Mouse (Mus musculus) CH12.LX (cell line): Measurements from ENCODE around the gene Fgd2.
"Not testable (repeated sequence)": the region's sequence is repeated elsewhere in the genome, so short reads cannot be mapped to it uniquely, and the experiment has no call there.

ENCODE experiments used
- HCFC1 ChIP-seq: IDR thresholded peaks from 2 replicates; pipeline ENCODE4 v1.6.1; 2012; ENCODE audit warnings: low read depth, mild to moderate bottlenecking, inconsistent platforms, low read length, improper control_type of control experiment
- JUND ChIP-seq: conservative IDR thresholded peaks from 2 replicates; pipeline ENCODE4 v1.6.1; 2011; ENCODE audit warnings: low read depth, low read length, improper control_type of control experiment
- KAT2A ChIP-seq: IDR thresholded peaks from 2 replicates; pipeline ENCODE4 v1.6.1; 2012; ENCODE audit warnings: low read length, improper control_type of control experiment, inconsistent platforms; ENCODE audit not compliant: insufficient replicate concordance
- MAFK ChIP-seq: IDR thresholded peaks from 2 replicates; pipeline ENCODE4 v1.6.1; 2011; ENCODE audit warnings: low read length, improper control_type of control experiment; ENCODE audit not compliant: insufficient replicate concordance
- MAX ChIP-seq: IDR thresholded peaks from 2 replicates; pipeline ENCODE4 v1.6.1; 2011; ENCODE audit warnings: low read length, improper control_type of control experiment
- POLR2A ChIP-seq: IDR thresholded peaks from 2 replicates; pipeline ENCODE4 v1.6.1; 2011; ENCODE audit warnings: low read depth, mild to moderate bottlenecking, improper control_type of control experiment, low read length
- SIN3A ChIP-seq: IDR thresholded peaks from 2 replicates; pipeline ENCODE4 v1.6.1; 2012; ENCODE audit warnings: low read length, improper control_type of control experiment, inconsistent platforms
- SMC3 ChIP-seq: IDR thresholded peaks from 2 replicates; pipeline ENCODE4 v1.6.1; 2011; ENCODE audit warnings: low read depth, low read length, improper control_type of control experiment
- ZNF384 ChIP-seq: IDR thresholded peaks from 2 replicates; pipeline ENCODE4 v1.6.1; 2012; ENCODE audit warnings: low read depth, low read length, improper control_type of control experiment, inconsistent platforms

DNA sequence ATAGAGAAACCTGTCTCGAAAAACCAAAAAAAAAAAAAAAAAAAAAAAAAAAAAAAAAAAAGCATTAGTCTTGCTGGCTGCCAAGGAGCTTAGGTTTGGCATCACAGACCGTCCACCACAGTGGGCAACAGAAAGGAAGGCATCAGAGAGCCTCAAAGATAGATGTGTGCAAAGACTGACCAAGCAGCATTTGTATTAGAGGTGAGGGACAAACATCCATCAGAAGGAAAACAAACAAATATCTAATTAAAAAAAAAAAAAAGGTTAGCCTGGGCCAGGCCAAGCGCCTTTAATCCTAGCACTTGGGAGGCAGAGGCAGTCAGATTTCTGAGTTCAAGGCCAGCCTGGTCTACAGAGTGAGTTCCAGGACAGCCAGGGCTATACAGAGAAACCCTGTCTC lies 43.3 kb upstream of the Fgd2 start, which contains the start of gene Pi16:
- not testable (repeated sequence) for TF ChIP-seq POLR2A, JUND, MAFK, KAT2A, SMC3, ZNF384, SIN3A, HCFC1, MAX
